Mouse (Mus musculus): ENCODE results near the gene Mrm1. TPM values are rescaled to one million over a fixed set of nuclear protein-coding genes. Genes with fewer than 3 reads are reported as not detected.

Gene Mrm1
- total RNA-seq, 2 experiments from 2014 or later = 114 to 129 TPM

Other genes starting within 250 kb of the Mrm1 start
- gene Dhrs11, start 9.5 kb upstream of the Mrm1 start, total RNA-seq (2015; ENCODE audit: low replicate concordance) = 897 and 1,040 TPM in 2 replicates
- gene Dhrs11, start 9.5 kb upstream of the Mrm1 start, total RNA-seq (2017; ENCODE audit: low replicate concordance) = 707 and 838 TPM in 2 replicates
- 150 and 159 TPM in 2 replicates for gene Ggnbp2, start 51.3 kb upstream of the Mrm1 start, total RNA-seq (2015; ENCODE audit: low replicate concordance)
- 179 and 325 TPM in 2 replicates for gene Ggnbp2, start 51.3 kb upstream of the Mrm1 start, total RNA-seq (2017; ENCODE audit: low replicate concordance)
- 2.3 and 4.8 TPM in 2 replicates for gene Myo19, start 60.6 kb upstream of the Mrm1 start, total RNA-seq (2015; ENCODE audit: low replicate concordance)
- 0.94 and 3.6 TPM in 2 replicates for gene Myo19, start 60.6 kb upstream of the Mrm1 start, total RNA-seq (2017; ENCODE audit: low replicate concordance)
- gene Pigw, start 60.8 kb upstream of the Mrm1 start, total RNA-seq (2015; ENCODE audit: low replicate concordance) = 0.63 and 0.96 TPM in 2 replicates
- gene Pigw, start 60.8 kb upstream of the Mrm1 start, total RNA-seq (2017; ENCODE audit: low replicate concordance) = 1.2 and 2.6 TPM in 2 replicates
- 1.5 and 6.5 TPM in 2 replicates for gene Znhit3, start 96.9 kb upstream of the Mrm1 start, total RNA-seq (2015; ENCODE audit: low replicate concordance)
- 3.7 and 9.1 TPM in 2 replicates for gene Znhit3, start 96.9 kb upstream of the Mrm1 start, total RNA-seq (2017; ENCODE audit: low replicate concordance)
- gene Car4, start 138.3 kb upstream of the Mrm1 start, total RNA-seq (2015; ENCODE audit: low replicate concordance) = not detected in 2 replicates
- gene Car4, start 138.3 kb upstream of the Mrm1 start, total RNA-seq (2017; ENCODE audit: low replicate concordance) = not detected in 2 replicates